Mouse (Mus musculus) CH12.LX (cell line): ENCODE results near the gene Ptprm. TPM values are rescaled to one million over a fixed set of nuclear protein-coding genes. Genes with fewer than 3 reads are reported as not detected.

Experiments used
- DNase-seq: peaks from one replicate; pipeline ENCODE4 v3.0.0-alpha.2; 2013; ENCODE audit errors: extremely low read depth
- H3K27ac ChIP-seq: 2 replicates; pipeline ENCODE4 v1.5.1; 2012; ENCODE audit warnings: low read depth, mild to moderate bottlenecking, control low read depth, moderate library complexity; ENCODE audit not compliant: insufficient read depth
- H3K27me3 ChIP-seq: replicated peaks from 2 replicates; pipeline ENCODE3; 2012; ENCODE audit warnings: inconsistent platforms
- H3K36me3 ChIP-seq, 2 experiments: replicated peaks in 1 of 2; 2 replicates each; pipeline versions ENCODE3 to v1.6.1; 2012; ENCODE audit warnings: inconsistent platforms in 1 of 2, low read length in 1 of 2, mild to moderate bottlenecking in 1 of 2, mixed read lengths in 1 of 2, moderate library complexity in 1 of 2; ENCODE audit not compliant: control insufficient read depth in 1 of 2, insufficient read depth in 1 of 2
- H3K4me1 ChIP-seq, 2 experiments: 2 replicates each; pipeline ENCODE4 v1.6.1; 2012; ENCODE audit warnings: inconsistent platforms in 1 of 2, moderate library complexity in 1 of 2; ENCODE audit not compliant: insufficient read depth in 2 of 2, control insufficient read depth in 1 of 2
- H3K4me2 ChIP-seq: 2 replicates; pipeline ENCODE4 v1.6.1; 2012; ENCODE audit warnings: low read depth, mild to moderate bottlenecking, control low read depth; ENCODE audit not compliant: poor library complexity, insufficient read depth, severe bottlenecking
- H3K4me3 ChIP-seq, 3 experiments: fragments of 150-350 bp in 1 of 3; sonication (generic) in 1 of 3; replicated peaks in 1 of 3; 2 replicates each; pipeline versions ENCODE3 to v1.5.1; 2011 to 2012; ENCODE audit warnings: low read depth in 2 of 3, low read length in 2 of 3, mild to moderate bottlenecking in 2 of 3, moderate library complexity in 2 of 3, control low read depth in 1 of 3, improper control_type of control experiment in 1 of 3, inconsistent platforms in 1 of 3, mixed read lengths in 1 of 3; ENCODE audit not compliant: poor library complexity in 1 of 3
- H3K79me2 ChIP-seq: replicated peaks from 2 replicates; pipeline ENCODE4 v1.6.1; 2012; ENCODE audit warnings: mild to moderate bottlenecking, moderate library complexity; ENCODE audit not compliant: control insufficient read depth, poor library complexity, insufficient read depth, severe bottlenecking; ENCODE audit errors: extremely low read depth
- H3K9ac ChIP-seq: 2 replicates; pipeline ENCODE4 v1.6.1; 2012; ENCODE audit warnings: low read depth, mild to moderate bottlenecking, control low read depth, moderate library complexity; ENCODE audit not compliant: insufficient read depth
- H3K9me3 ChIP-seq: replicated peaks from 2 replicates; pipeline ENCODE3; 2012; ENCODE audit warnings: low read length, inconsistent platforms, mixed read lengths
- BHLHE40 ChIP-seq: IDR thresholded peaks from 2 replicates; pipeline ENCODE4 v1.6.1; 2011; ENCODE audit warnings: mild to moderate bottlenecking, low read depth, low read length, improper control_type of control experiment
- CHD2 ChIP-seq: IDR thresholded peaks from 2 replicates; pipeline ENCODE4 v1.6.1; 2011; ENCODE audit warnings: low read length, improper control_type of control experiment
- EP300 ChIP-seq: IDR thresholded peaks from 2 replicates; pipeline ENCODE4 v1.6.1; 2011; ENCODE audit warnings: low read length, improper control_type of control experiment
- HCFC1 ChIP-seq: IDR thresholded peaks from 2 replicates; pipeline ENCODE4 v1.6.1; 2012; ENCODE audit warnings: low read depth, mild to moderate bottlenecking, inconsistent platforms, low read length, improper control_type of control experiment
- IRF4 ChIP-seq: IDR thresholded peaks from 2 replicates; pipeline ENCODE4 v1.6.1; 2014; ENCODE audit warnings: low read depth, mild to moderate bottlenecking, inconsistent platforms, low read length, improper control_type of control experiment
- JUN ChIP-seq: IDR thresholded peaks from 2 replicates; pipeline ENCODE4 v1.6.1; 2011; ENCODE audit warnings: low read depth, mild to moderate bottlenecking, low read length, improper control_type of control experiment, moderate library complexity; ENCODE audit not compliant: insufficient read depth
- JUND ChIP-seq: conservative IDR thresholded peaks from 2 replicates; pipeline ENCODE4 v1.6.1; 2011; ENCODE audit warnings: low read depth, low read length, improper control_type of control experiment
- MAFK ChIP-seq: IDR thresholded peaks from 2 replicates; pipeline ENCODE4 v1.6.1; 2011; ENCODE audit warnings: low read length, improper control_type of control experiment; ENCODE audit not compliant: insufficient replicate concordance
- MEF2A ChIP-seq: IDR thresholded peaks from 2 replicates; pipeline ENCODE4 v1.6.1; 2014; ENCODE audit warnings: low read depth, mild to moderate bottlenecking, inconsistent platforms, low read length, improper control_type of control experiment, borderline replicate concordance
- MYC ChIP-seq: IDR thresholded peaks from 2 replicates; pipeline ENCODE4 v1.6.1; 2011; ENCODE audit warnings: low read depth, mild to moderate bottlenecking, improper control_type of control experiment, low read length
- NELFE ChIP-seq: IDR thresholded peaks from 2 replicates; pipeline ENCODE4 v1.6.1; 2011; ENCODE audit warnings: low read depth, low read length, improper control_type of control experiment
- NRF1 ChIP-seq: IDR thresholded peaks from 2 replicates; pipeline ENCODE4 v1.6.1; 2014; ENCODE audit warnings: low read depth, mild to moderate bottlenecking, inconsistent platforms, low read length, improper control_type of control experiment, moderate library complexity
- PAX5 ChIP-seq: IDR thresholded peaks from 2 replicates; pipeline ENCODE4 v1.6.1; 2012; ENCODE audit warnings: low read length, inconsistent platforms, mixed read lengths
- POLR2A ChIP-seq: IDR thresholded peaks from 2 replicates; pipeline ENCODE4 v1.6.1; 2011; ENCODE audit warnings: low read depth, mild to moderate bottlenecking, improper control_type of control experiment, low read length
- RCOR1 ChIP-seq: conservative IDR thresholded peaks from 2 replicates; pipeline ENCODE4 v1.6.1; 2012; ENCODE audit warnings: low read depth, mild to moderate bottlenecking, inconsistent platforms, low read length, improper control_type of control experiment
- SMC3 ChIP-seq: IDR thresholded peaks from 2 replicates; pipeline ENCODE4 v1.6.1; 2011; ENCODE audit warnings: low read depth, low read length, improper control_type of control experiment
- TBP ChIP-seq: conservative IDR thresholded peaks from 2 replicates; pipeline ENCODE4 v1.6.1; 2011; ENCODE audit warnings: low read depth, low read length, improper control_type of control experiment
- USF1 ChIP-seq: IDR thresholded peaks from 2 replicates; pipeline ENCODE4 v1.6.1; 2014; ENCODE audit warnings: low read depth, mild to moderate bottlenecking, inconsistent platforms, low read length, improper control_type of control experiment
- ZC3H11A ChIP-seq: IDR thresholded peaks from 2 replicates; pipeline ENCODE4 v1.6.1; 2012; ENCODE audit warnings: low read depth, mild to moderate bottlenecking, inconsistent platforms, low read length, improper control_type of control experiment
- ZKSCAN1 ChIP-seq: IDR thresholded peaks from 2 replicates; pipeline ENCODE4 v1.6.1; 2012; ENCODE audit warnings: low read depth, inconsistent platforms, low read length, improper control_type of control experiment, borderline replicate concordance
- ZNF384 ChIP-seq: IDR thresholded peaks from 2 replicates; pipeline ENCODE4 v1.6.1; 2012; ENCODE audit warnings: low read depth, low read length, improper control_type of control experiment, inconsistent platforms
- dilution Hi-C: fragments of 300-500 bp; cut with MboI; formaldehyde crosslinking; loops from 2 replicates; pipeline ENCODE4 v1.14.3; 2020; ENCODE audit warnings: low sequenced_read_pairs; ENCODE audit not compliant: extremely low pct_unique_long_range_greater_than_20kb, extremely low pct_ligation_motif_present
- in situ Hi-C: fragments of 300-500 bp; cut with MboI; formaldehyde crosslinking; loops from 3 replicates; pipeline ENCODE4 v1.14.3; 2019; ENCODE audit warnings: low sequenced_read_pairs, low pct_ligation_motif_present, low pct_unique_long_range_greater_than_20kb, mixed read lengths
- polyA plus RNA-seq: library from polyadenylated mRNA; unstranded; fragments of >175 nt; gene quantifications from 2 replicates; pipeline ENCODE4 v1.2.1, GENCODE M21; 2012; ENCODE audit warnings: low read depth; ENCODE audit not compliant: insufficient read length
- total RNA-seq, 2 experiments: library from RNA; depleted of rRNA; stranded (reverse); fragments of 300-350 nt in 1 of 2; fragments of >200 nt in 1 of 2; gene quantifications; 2 replicates each; pipeline ENCODE4 v1.2.3; 2012 to 2014

The Ptprm gene
- total and polyA plus RNA-seq, 3 experiments = not detected

DNA sequence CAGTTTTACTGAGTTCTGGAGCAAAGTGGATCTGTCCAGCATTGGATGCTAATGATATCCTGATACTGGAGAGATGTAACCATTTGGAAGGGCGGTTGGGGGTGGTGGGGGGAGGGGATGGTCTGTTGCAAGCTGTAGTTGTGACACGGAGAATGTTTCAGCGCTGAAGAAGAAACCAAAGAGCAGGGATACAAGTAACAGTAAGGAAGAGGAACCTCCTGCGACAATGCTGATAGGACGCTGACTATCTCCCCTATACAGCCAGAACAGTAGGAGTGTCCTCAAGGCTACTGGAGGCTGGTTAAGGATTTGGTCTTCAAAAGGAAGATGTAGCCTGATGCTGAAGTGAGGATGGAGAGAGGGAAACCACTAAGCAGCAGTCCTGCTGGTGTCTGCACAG is 160.5 kb downstream of the Ptprm start:
- no peaks in the 10 kb centered on the region for H3K4me1 ChIP-seq
- H3K9ac ChIP-seq = no peak overlapping the region
- in situ Hi-C loops (no loop called here), dilution Hi-C loops (no loop called here)
- H3K36me3 ChIP-seq = no peaks in the 10 kb centered on the region
- TF ChIP-seq NELFE (no peak), JUN (no peak), PAX5 (no peak), ZKSCAN1 (no peak), SMC3 (no peak)
- no peak for DNase-seq
- H3K4me2 ChIP-seq = no peak overlapping the region
- H3K79me2 ChIP-seq = no peaks in the 10 kb centered on the region
- H3K27ac ChIP-seq = no peak overlapping the region
- peaks cover 71% of the 10 kb centered on the region for H3K9me3 ChIP-seq
- no peaks in the 10 kb centered on the region for H3K27me3 ChIP-seq
- no peak overlapping the region for H3K4me3 ChIP-seq

DNA sequence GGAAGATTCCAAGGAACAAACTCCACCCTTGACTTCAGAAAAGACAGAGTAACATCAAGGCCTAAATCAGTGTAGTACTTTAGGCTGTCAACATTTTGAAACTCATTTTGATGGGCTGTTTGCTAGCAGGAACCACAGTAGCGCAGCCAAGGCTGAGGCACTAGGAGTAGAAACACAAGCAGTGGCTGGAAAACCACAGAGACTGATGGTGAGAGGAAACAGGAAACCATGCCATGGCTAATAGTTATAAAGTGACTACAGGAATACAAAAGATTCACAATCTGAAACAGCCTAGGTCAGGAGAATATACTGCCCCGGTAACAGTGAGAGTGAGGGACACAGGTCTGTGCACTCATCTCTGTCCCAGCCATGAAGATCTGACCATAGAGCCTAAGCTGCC is 165.7 kb downstream of the Ptprm start:
- in situ Hi-C loops (no loop called here), dilution Hi-C loops (no loop called here)
- Histone ChIP-seq H3K27ac (no peak overlapping the region), H3K4me3 (no peak overlapping the region), H3K4me1 (no peaks in the 10 kb centered on the region), H3K27me3 (no peaks in the 10 kb centered on the region), H3K79me2 (no peaks in the 10 kb centered on the region), H3K9ac (no peak overlapping the region), H3K4me2 (no peak overlapping the region), H3K36me3 (no peaks in the 10 kb centered on the region), H3K9me3 (peaks cover 71% of the 10 kb centered on the region)
- TF ChIP-seq MYC (no peak), HCFC1 (no peak), MEF2A (no peak), IRF4 (no peak), SMC3 (no peak), RCOR1 (no peak), CHD2 (no peak), POLR2A (no peak), TBP (no peak), USF1 (no peak), JUND (no peak), BHLHE40 (no peak), ZC3H11A (no peak), PAX5 (no peak), NRF1 (no peak), EP300 (no peak), ZNF384 (no peak), MAFK (no peak)
- DNase-seq = no peak
